Mouse (Mus musculus) erythroblast, embryonic 14.5 days (primary cell): ENCODE measurements around the gene Peli2.

ENCODE experiments used
- GATA1 ChIP-seq: IDR thresholded peaks from 2 replicates; pipeline ENCODE4 v1.6.1; 2012; ENCODE audit warnings: low read length, inconsistent platforms, mixed read lengths
- TAL1 ChIP-seq: IDR thresholded peaks from 3 replicates; pipeline ENCODE4 v1.6.1; 2012; ENCODE audit warnings: low read length, inconsistent platforms, mixed read lengths

DNA sequence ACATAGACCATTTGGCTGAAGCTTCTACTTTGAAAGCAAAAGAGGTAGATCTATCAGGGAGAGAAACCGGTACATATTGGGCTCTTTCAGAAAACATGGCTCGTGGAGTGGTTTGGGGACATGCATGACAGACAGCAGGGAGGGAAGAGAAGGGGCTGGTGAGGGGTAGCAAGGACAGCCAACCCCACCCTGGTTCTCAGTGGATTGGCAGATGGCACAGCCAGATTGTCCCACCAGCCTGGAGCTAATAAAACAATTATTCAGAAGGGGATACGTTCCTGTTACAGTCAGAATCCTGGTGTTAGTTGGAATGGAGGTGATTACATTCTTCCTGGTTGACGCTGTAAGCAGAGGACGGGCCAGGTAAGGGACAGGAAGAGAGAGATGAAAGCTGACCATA lies 2.6 kb upstream of the Peli2 start:
- TF ChIP-seq GATA1 (no peak), TAL1 (no peak)
